Mouse (Mus musculus) embryonic facial prominence, embryonic 14.5 days (tissue): Measurements from ENCODE around the gene Gm45521. TPM values are rescaled to one million over a fixed set of nuclear protein-coding genes. Genes with fewer than 3 reads are reported as not detected.
A peak's percentile ranks its signal among the peaks of the same experiment; 100 is the strongest.

Source experiments
- ATAC-seq: fragments of 200-750 bp; cut with Nextera tagmentation; 2 replicates; pipeline ENCODE4 v1.8.0; 2017; ENCODE audit warnings: low read depth, moderate number of reproducible peaks, moderate TSS enrichment
- DNase-seq: peaks from one replicate; pipeline ENCODE4 v3.0.0-alpha.2; 2015; ENCODE audit warnings: low spot score
- H3K27ac ChIP-seq: fragments of 300-500 bp; sonication (generic); replicated peaks from 2 replicates; pipeline ENCODE4 v1.5.1; 2014; ENCODE audit warnings: low read depth, mild to moderate bottlenecking, low read length, moderate library complexity
- H3K27me3 ChIP-seq: fragments of 300-500 bp; sonication (generic); replicated peaks from 2 replicates; pipeline ENCODE4 v1.6.1; 2014; ENCODE audit warnings: low read length; ENCODE audit not compliant: control insufficient read depth, insufficient read depth
- H3K36me3 ChIP-seq: fragments of 300-500 bp; sonication (generic); 2 replicates; pipeline ENCODE4 v1.6.1; 2014; ENCODE audit warnings: low read length, mixed read lengths; ENCODE audit not compliant: control insufficient read depth, insufficient read depth
- H3K4me1 ChIP-seq: fragments of 300-500 bp; sonication (generic); 2 replicates; pipeline ENCODE4 v1.6.1; 2014; ENCODE audit warnings: antibody characterized with exemption, low read length; ENCODE audit not compliant: control insufficient read depth, insufficient read depth
- H3K4me2 ChIP-seq: fragments of 300-500 bp; sonication (generic); 2 replicates; pipeline ENCODE4 v1.6.1; 2014; ENCODE audit warnings: low read depth, mild to moderate bottlenecking, low read length, moderate library complexity, mixed read lengths
- H3K4me3 ChIP-seq: fragments of 300-500 bp; sonication (generic); 2 replicates; pipeline ENCODE4 v1.5.1; 2014; ENCODE audit warnings: low read depth, mild to moderate bottlenecking, low read length
- H3K9ac ChIP-seq: fragments of 300-500 bp; sonication (generic); 2 replicates; pipeline ENCODE4 v1.6.1; 2014; ENCODE audit warnings: low read depth, mild to moderate bottlenecking, low read length, moderate library complexity, mixed read lengths
- H3K9me3 ChIP-seq: fragments of 300-500 bp; sonication (generic); 2 replicates; pipeline ENCODE4 v1.6.1; 2016; ENCODE audit warnings: low read length; ENCODE audit not compliant: control insufficient read depth
- WGBS: fragments of 180-500 bp; shearing (Covaris S2); extraction: QIAGEN DNeasy Blood & Tissue Kit; methylation state at CpG from one replicate; pipeline ENCODE4 v1.1.7; 2014; 5-methylcytosine and 5-hydroxymethylcytosine counted together
- polyA plus RNA-seq: library from polyadenylated mRNA; unstranded; fragments of >200 nt; fragmentation: Nextera tagmentation; extraction: Ambion mirVana; gene quantifications from 2 replicates; pipeline ENCODE4 v1.2.1, GENCODE M21; 2014

Gene Gm45521
- polyA plus RNA-seq, 1 experiment from 2014 or later, result not detected

GRCm38 (mm10) chr14:7928362-7928761, 28.7 kb upstream of the Gm45521 start:
- H3K27me3 ChIP-seq, result no peaks in the 10 kb centered on the region
- 70% methylated on average over 1 of the region's 1 CpGs for WGBS
- no peak overlapping the region for H3K4me3 ChIP-seq
- no peak overlapping the region for H3K9ac ChIP-seq
- H3K36me3 ChIP-seq, result peaks cover 92% of the 10 kb centered on the region
- no peak for ATAC-seq
- H3K27ac ChIP-seq, result no peak overlapping the region
- DNase-seq, result no peak
- H3K4me2 ChIP-seq, result no peak overlapping the region
- H3K4me1 ChIP-seq, result no peaks in the 10 kb centered on the region
- no peaks in the 10 kb centered on the region for H3K9me3 ChIP-seq

GRCm38 (mm10) chr14:7929029-7929428, 28.1 kb upstream of the Gm45521 start:
- Histone ChIP-seq H3K27me3 (no peaks in the 10 kb centered on the region), H3K4me2 (no peak overlapping the region), H3K27ac (no peak overlapping the region), H3K36me3 (peaks cover 92% of the 10 kb centered on the region), H3K4me3 (no peak overlapping the region), H3K9me3 (no peaks in the 10 kb centered on the region), H3K4me1 (no peaks in the 10 kb centered on the region), H3K9ac (no peak overlapping the region)
- WGBS, result 78% methylated on average over 7 of the region's 7 CpGs
- ATAC-seq, result no peak
- DNase-seq, result no peak

GRCm38 (mm10) chr14:7932151-7932550, 24.9 kb upstream of the Gm45521 start:
- H3K4me1 ChIP-seq, result no peaks in the 10 kb centered on the region
- no peak overlapping the region for H3K27ac ChIP-seq
- DNase-seq (no peak), ATAC-seq (no peak)
- H3K9ac ChIP-seq, result no peak overlapping the region
- no peak overlapping the region for H3K4me2 ChIP-seq
- H3K9me3 ChIP-seq, result no peaks in the 10 kb centered on the region
- H3K36me3 ChIP-seq, result peaks cover 91% of the 10 kb centered on the region
- H3K27me3 ChIP-seq, result no peaks in the 10 kb centered on the region
- H3K4me3 ChIP-seq, result no peak overlapping the region
- WGBS, result 88% methylated on average over 4 of the region's 4 CpGs

DNA sequence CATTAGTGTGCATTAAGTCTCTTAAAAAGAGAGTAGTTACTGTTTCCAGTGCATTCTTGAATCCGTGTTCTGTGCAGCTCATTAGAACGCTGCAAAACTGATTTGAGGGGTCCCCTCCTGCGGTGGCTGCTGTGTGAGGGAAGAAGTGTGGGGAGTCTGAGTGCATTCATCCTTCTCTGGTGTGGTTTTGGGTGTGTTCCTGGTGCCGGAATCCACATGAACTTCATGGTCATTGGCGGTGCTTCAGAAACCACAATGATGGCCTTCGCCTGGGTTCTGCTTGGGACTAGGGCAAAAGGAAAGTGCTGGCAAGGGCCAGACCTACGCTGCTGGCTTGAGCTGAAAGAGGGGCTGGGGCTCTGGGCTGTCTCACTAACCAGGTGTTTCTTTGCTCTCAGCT, 22.9 kb upstream of the Gm45521 start:
- WGBS, result 76% methylated on average over 7 of the region's 7 CpGs
- Histone ChIP-seq H3K36me3 (peaks cover 81% of the 10 kb centered on the region), H3K9ac (no peak overlapping the region), H3K4me2 (no peak overlapping the region), H3K27me3 (no peaks in the 10 kb centered on the region), H3K4me1 (no peaks in the 10 kb centered on the region), H3K4me3 (no peak overlapping the region), H3K9me3 (no peaks in the 10 kb centered on the region), H3K27ac (no peak overlapping the region)
- no peak for ATAC-seq
- peak; percentile 61 for DNase-seq

DNA sequence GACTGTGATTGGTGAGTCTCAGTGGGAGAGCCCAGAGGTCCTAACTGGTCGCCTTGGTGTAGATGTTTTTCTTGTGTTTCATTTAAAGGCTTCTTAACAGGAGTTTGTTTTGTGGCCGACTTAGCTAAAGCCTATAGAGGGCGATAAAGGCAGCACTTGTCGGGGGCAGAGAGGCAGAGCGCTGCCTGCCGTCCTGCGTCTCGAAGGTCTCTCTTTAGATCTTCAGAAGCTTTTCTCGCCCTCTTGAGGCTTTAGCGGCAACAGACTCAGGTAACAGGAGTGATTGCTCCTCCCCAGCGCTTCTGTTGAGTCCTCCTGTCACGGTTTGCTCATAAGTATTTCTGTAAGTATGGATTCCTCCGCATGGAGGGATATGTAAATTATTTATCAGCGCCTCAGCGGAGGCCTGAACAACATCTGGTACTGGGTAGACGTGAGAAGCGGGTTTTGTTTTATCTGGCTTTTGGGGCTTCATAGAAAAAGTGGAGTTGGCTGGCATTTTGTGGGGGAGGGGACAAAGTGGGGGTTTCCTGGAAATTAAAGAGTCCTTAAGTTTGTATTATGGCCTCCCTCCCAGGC, 19.9 kb upstream of the Gm45521 start:
- ATAC-seq (peak; percentile 65; the same call in 1 of the 2 replicates), DNase-seq (peak; percentile 84)
- no peak overlapping the region for H3K4me2 ChIP-seq
- peaks cover 80% of the 10 kb centered on the region for H3K36me3 ChIP-seq
- H3K27me3 ChIP-seq, result no peaks in the 10 kb centered on the region
- no peak overlapping the region for H3K4me3 ChIP-seq
- 20% methylated on average over 17 of the region's 17 CpGs for WGBS
- no peaks in the 10 kb centered on the region for H3K9me3 ChIP-seq
- no peak overlapping the region; the same call in 1 of the 2 replicates for H3K27ac ChIP-seq
- no peak overlapping the region for H3K9ac ChIP-seq
- H3K4me1 ChIP-seq, result no peaks in the 10 kb centered on the region

DNA sequence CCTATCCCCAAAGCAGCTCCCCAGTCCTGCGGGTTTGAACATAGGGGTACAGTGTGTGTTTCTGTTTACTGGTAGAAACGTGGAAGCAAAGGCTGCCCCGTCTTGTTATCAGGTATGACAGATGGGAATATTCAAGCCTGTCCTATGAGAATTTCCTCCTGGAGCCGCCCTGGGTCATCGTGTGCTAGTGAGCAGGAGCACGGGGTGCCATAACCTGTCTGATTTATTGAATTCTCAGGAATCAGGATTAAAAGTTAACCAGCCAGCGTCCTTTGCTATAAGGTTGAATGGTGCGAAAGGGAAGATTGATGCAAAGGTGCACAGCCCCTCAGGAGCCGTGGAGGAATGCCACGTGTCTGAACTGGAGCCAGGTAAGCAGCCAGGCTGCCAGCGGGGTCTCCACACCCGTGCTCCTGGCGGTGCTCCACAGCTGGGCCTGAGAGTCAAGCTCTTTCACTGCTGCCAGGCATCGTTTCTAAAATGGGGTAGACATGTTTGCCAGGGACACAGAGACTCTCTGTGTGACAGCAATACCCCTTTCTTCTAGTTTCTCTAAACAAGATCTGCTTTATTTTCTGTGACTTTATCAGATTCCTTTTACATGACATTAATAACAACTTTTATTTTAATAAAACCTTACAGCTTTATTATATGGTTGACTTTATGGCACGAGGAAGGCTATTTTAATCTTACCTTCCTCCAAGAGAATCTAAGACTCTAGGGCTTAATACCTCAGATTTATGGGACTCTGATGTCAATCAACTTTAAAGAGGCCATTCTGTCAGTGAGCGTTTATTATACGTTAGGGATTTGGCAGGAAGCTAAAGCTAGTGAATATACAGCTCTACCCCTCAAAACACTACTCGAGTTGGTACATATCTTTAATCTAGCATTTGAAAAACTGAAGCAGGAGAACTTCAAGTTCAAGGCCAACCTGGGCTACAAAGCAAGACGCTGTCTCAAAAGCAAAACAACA, 18.0 kb upstream of the Gm45521 start:
- no peak overlapping the region for H3K27ac ChIP-seq
- H3K4me1 ChIP-seq, result peaks cover 5% of the 10 kb centered on the region; the same call in 1 of the 2 replicates
- no peak for DNase-seq
- H3K4me3 ChIP-seq, result no peak overlapping the region
- peaks cover 80% of the 10 kb centered on the region for H3K36me3 ChIP-seq
- WGBS, result 81% methylated on average over 19 of the region's 19 CpGs
- no peak overlapping the region for H3K9ac ChIP-seq
- H3K9me3 ChIP-seq, result no peaks in the 10 kb centered on the region
- no peak overlapping the region for H3K4me2 ChIP-seq
- ATAC-seq, result no peak
- no peaks in the 10 kb centered on the region for H3K27me3 ChIP-seq

GRCm38 (mm10) chr14:7941413-7941812, 15.7 kb upstream of the Gm45521 start:
- DNase-seq, result no peak
- 74% methylated on average over 5 of the region's 5 CpGs for WGBS
- Histone ChIP-seq H3K4me1 (peaks cover 5% of the 10 kb centered on the region; the same call in 1 of the 2 replicates), H3K9ac (no peak overlapping the region), H3K36me3 (peaks cover 72% of the 10 kb centered on the region), H3K27ac (no peak overlapping the region), H3K9me3 (no peaks in the 10 kb centered on the region), H3K27me3 (no peaks in the 10 kb centered on the region), H3K4me3 (no peak overlapping the region), H3K4me2 (no peak overlapping the region)
- ATAC-seq, result no peak

GRCm38 (mm10) chr14:7943101-7943800, 13.8 kb upstream of the Gm45521 start:
- Histone ChIP-seq H3K36me3 (peaks cover 84% of the 10 kb centered on the region), H3K9ac (peak overlapping the region; percentile 14; the same call in 1 of the 2 replicates), H3K4me2 (no peak overlapping the region), H3K4me1 (peaks cover 5% of the 10 kb centered on the region; the same call in 1 of the 2 replicates), H3K27me3 (no peaks in the 10 kb centered on the region), H3K27ac (peak overlapping the region; percentile 48), H3K4me3 (no peak overlapping the region), H3K9me3 (no peaks in the 10 kb centered on the region)
- ATAC-seq (peak; percentile 58; the same call in 1 of the 2 replicates), DNase-seq (peak; percentile 27)
- WGBS, result 54% methylated on average over 7 of the region's 7 CpGs
